Mouse (Mus musculus) CH12.LX (cell line): Measurements from ENCODE around the gene Mical3. TPM values are rescaled to one million over a fixed set of nuclear protein-coding genes. Genes with fewer than 3 reads are reported as not detected.

Source experiments
- DNase-seq: peaks from one replicate; pipeline ENCODE4 v3.0.0-alpha.2; 2013; ENCODE audit errors: extremely low read depth
- H3K27ac ChIP-seq: 2 replicates; pipeline ENCODE4 v1.5.1; 2012; ENCODE audit warnings: low read depth, mild to moderate bottlenecking, control low read depth, moderate library complexity; ENCODE audit not compliant: insufficient read depth
- H3K27me3 ChIP-seq: replicated peaks from 2 replicates; pipeline ENCODE3; 2012; ENCODE audit warnings: inconsistent platforms
- H3K36me3 ChIP-seq, 2 experiments: replicated peaks in 1 of 2; 2 replicates each; pipeline versions ENCODE3 to v1.6.1; 2012; ENCODE audit warnings: inconsistent platforms in 1 of 2, low read length in 1 of 2, mild to moderate bottlenecking in 1 of 2, mixed read lengths in 1 of 2, moderate library complexity in 1 of 2; ENCODE audit not compliant: control insufficient read depth in 1 of 2, insufficient read depth in 1 of 2
- H3K4me1 ChIP-seq, 2 experiments: 2 replicates each; pipeline ENCODE4 v1.6.1; 2012; ENCODE audit warnings: inconsistent platforms in 1 of 2, moderate library complexity in 1 of 2; ENCODE audit not compliant: insufficient read depth in 2 of 2, control insufficient read depth in 1 of 2
- H3K4me2 ChIP-seq: 2 replicates; pipeline ENCODE4 v1.6.1; 2012; ENCODE audit warnings: low read depth, mild to moderate bottlenecking, control low read depth; ENCODE audit not compliant: poor library complexity, insufficient read depth, severe bottlenecking
- H3K4me3 ChIP-seq, 3 experiments: fragments of 150-350 bp in 1 of 3; sonication (generic) in 1 of 3; replicated peaks in 1 of 3; 2 replicates each; pipeline versions ENCODE3 to v1.5.1; 2011 to 2012; ENCODE audit warnings: low read depth in 2 of 3, low read length in 2 of 3, mild to moderate bottlenecking in 2 of 3, moderate library complexity in 2 of 3, control low read depth in 1 of 3, improper control_type of control experiment in 1 of 3, inconsistent platforms in 1 of 3, mixed read lengths in 1 of 3; ENCODE audit not compliant: poor library complexity in 1 of 3
- H3K79me2 ChIP-seq: replicated peaks from 2 replicates; pipeline ENCODE4 v1.6.1; 2012; ENCODE audit warnings: mild to moderate bottlenecking, moderate library complexity; ENCODE audit not compliant: control insufficient read depth, poor library complexity, insufficient read depth, severe bottlenecking; ENCODE audit errors: extremely low read depth
- H3K9ac ChIP-seq: 2 replicates; pipeline ENCODE4 v1.6.1; 2012; ENCODE audit warnings: low read depth, mild to moderate bottlenecking, control low read depth, moderate library complexity; ENCODE audit not compliant: insufficient read depth
- H3K9me3 ChIP-seq: replicated peaks from 2 replicates; pipeline ENCODE3; 2012; ENCODE audit warnings: low read length, inconsistent platforms, mixed read lengths
- BHLHE40 ChIP-seq: IDR thresholded peaks from 2 replicates; pipeline ENCODE4 v1.6.1; 2011; ENCODE audit warnings: mild to moderate bottlenecking, low read depth, low read length, improper control_type of control experiment
- CHD1 ChIP-seq: IDR thresholded peaks from 2 replicates; pipeline ENCODE4 v1.6.1; 2012; ENCODE audit warnings: low read depth, low read length, improper control_type of control experiment, inconsistent platforms
- CHD2 ChIP-seq: IDR thresholded peaks from 2 replicates; pipeline ENCODE4 v1.6.1; 2011; ENCODE audit warnings: low read length, improper control_type of control experiment
- CTCF ChIP-seq, 2 experiments: IDR thresholded peaks in 1 of 2; conservative IDR thresholded peaks in 1 of 2; 2 replicates each; pipeline ENCODE4 v1.5.1; 2011 to 2012; ENCODE audit warnings: low read depth in 2 of 2, low read length in 2 of 2, improper control_type of control experiment in 1 of 2, inconsistent platforms in 1 of 2, mild to moderate bottlenecking in 1 of 2, moderate library complexity in 1 of 2
- E2F4 ChIP-seq: IDR thresholded peaks from 2 replicates; pipeline ENCODE4 v1.6.1; 2011; ENCODE audit warnings: low read depth, low read length, improper control_type of control experiment; ENCODE audit not compliant: insufficient replicate concordance
- ELF1 ChIP-seq: IDR thresholded peaks from 2 replicates; pipeline ENCODE4 v1.6.1; 2014; ENCODE audit warnings: low read depth, mild to moderate bottlenecking, inconsistent platforms, low read length, improper control_type of control experiment
- EP300 ChIP-seq: IDR thresholded peaks from 2 replicates; pipeline ENCODE4 v1.6.1; 2011; ENCODE audit warnings: low read length, improper control_type of control experiment
- ETS1 ChIP-seq: conservative IDR thresholded peaks from 2 replicates; pipeline ENCODE4 v1.6.1; 2012; ENCODE audit warnings: low read depth, mild to moderate bottlenecking, inconsistent platforms, low read length, improper control_type of control experiment, moderate library complexity
- GABPA ChIP-seq: IDR thresholded peaks from 2 replicates; pipeline ENCODE4 v1.6.1; 2012; ENCODE audit warnings: low read depth, low read length, improper control_type of control experiment, inconsistent platforms; ENCODE audit not compliant: insufficient replicate concordance
- HCFC1 ChIP-seq: IDR thresholded peaks from 2 replicates; pipeline ENCODE4 v1.6.1; 2012; ENCODE audit warnings: low read depth, mild to moderate bottlenecking, inconsistent platforms, low read length, improper control_type of control experiment
- IRF4 ChIP-seq: IDR thresholded peaks from 2 replicates; pipeline ENCODE4 v1.6.1; 2014; ENCODE audit warnings: low read depth, mild to moderate bottlenecking, inconsistent platforms, low read length, improper control_type of control experiment
- JUN ChIP-seq: IDR thresholded peaks from 2 replicates; pipeline ENCODE4 v1.6.1; 2011; ENCODE audit warnings: low read depth, mild to moderate bottlenecking, low read length, improper control_type of control experiment, moderate library complexity; ENCODE audit not compliant: insufficient read depth
- JUND ChIP-seq: conservative IDR thresholded peaks from 2 replicates; pipeline ENCODE4 v1.6.1; 2011; ENCODE audit warnings: low read depth, low read length, improper control_type of control experiment
- KAT2A ChIP-seq: IDR thresholded peaks from 2 replicates; pipeline ENCODE4 v1.6.1; 2012; ENCODE audit warnings: low read length, improper control_type of control experiment, inconsistent platforms; ENCODE audit not compliant: insufficient replicate concordance
- MAFK ChIP-seq: IDR thresholded peaks from 2 replicates; pipeline ENCODE4 v1.6.1; 2011; ENCODE audit warnings: low read length, improper control_type of control experiment; ENCODE audit not compliant: insufficient replicate concordance
- MAX ChIP-seq: IDR thresholded peaks from 2 replicates; pipeline ENCODE4 v1.6.1; 2011; ENCODE audit warnings: low read length, improper control_type of control experiment
- MEF2A ChIP-seq: IDR thresholded peaks from 2 replicates; pipeline ENCODE4 v1.6.1; 2014; ENCODE audit warnings: low read depth, mild to moderate bottlenecking, inconsistent platforms, low read length, improper control_type of control experiment, borderline replicate concordance
- MXI1 ChIP-seq: IDR thresholded peaks from 2 replicates; pipeline ENCODE4 v1.6.1; 2011; ENCODE audit warnings: mild to moderate bottlenecking, low read depth, low read length, improper control_type of control experiment
- NELFE ChIP-seq: IDR thresholded peaks from 2 replicates; pipeline ENCODE4 v1.6.1; 2011; ENCODE audit warnings: low read depth, low read length, improper control_type of control experiment
- PAX5 ChIP-seq: IDR thresholded peaks from 2 replicates; pipeline ENCODE4 v1.6.1; 2012; ENCODE audit warnings: low read length, inconsistent platforms, mixed read lengths
- POLR2A ChIP-seq: IDR thresholded peaks from 2 replicates; pipeline ENCODE4 v1.6.1; 2011; ENCODE audit warnings: low read depth, mild to moderate bottlenecking, improper control_type of control experiment, low read length
- POLR2AphosphoS2 ChIP-seq: IDR thresholded peaks from 2 replicates; pipeline ENCODE4 v1.6.1; 2011; ENCODE audit warnings: low read depth, low read length, improper control_type of control experiment
- SIN3A ChIP-seq: IDR thresholded peaks from 2 replicates; pipeline ENCODE4 v1.6.1; 2012; ENCODE audit warnings: low read length, improper control_type of control experiment, inconsistent platforms
- TBP ChIP-seq: conservative IDR thresholded peaks from 2 replicates; pipeline ENCODE4 v1.6.1; 2011; ENCODE audit warnings: low read depth, low read length, improper control_type of control experiment
- UBTF ChIP-seq: IDR thresholded peaks from 2 replicates; pipeline ENCODE4 v1.6.1; 2012; ENCODE audit warnings: low read depth, mild to moderate bottlenecking, inconsistent platforms, low read length, improper control_type of control experiment, moderate library complexity
- USF2 ChIP-seq: conservative IDR thresholded peaks from 2 replicates; pipeline ENCODE4 v1.6.1; 2011; ENCODE audit warnings: low read depth, low read length, improper control_type of control experiment
- ZC3H11A ChIP-seq: IDR thresholded peaks from 2 replicates; pipeline ENCODE4 v1.6.1; 2012; ENCODE audit warnings: low read depth, mild to moderate bottlenecking, inconsistent platforms, low read length, improper control_type of control experiment
- dilution Hi-C: fragments of 300-500 bp; cut with MboI; formaldehyde crosslinking; loops from 2 replicates; pipeline ENCODE4 v1.14.3; 2020; ENCODE audit warnings: low sequenced_read_pairs; ENCODE audit not compliant: extremely low pct_unique_long_range_greater_than_20kb, extremely low pct_ligation_motif_present
- in situ Hi-C: fragments of 300-500 bp; cut with MboI; formaldehyde crosslinking; loops from 3 replicates; pipeline ENCODE4 v1.14.3; 2019; ENCODE audit warnings: low sequenced_read_pairs, low pct_ligation_motif_present, low pct_unique_long_range_greater_than_20kb, mixed read lengths
- polyA plus RNA-seq: library from polyadenylated mRNA; unstranded; fragments of >175 nt; gene quantifications from 2 replicates; pipeline ENCODE4 v1.2.1, GENCODE M21; 2012; ENCODE audit warnings: low read depth; ENCODE audit not compliant: insufficient read length
- total RNA-seq, 2 experiments: library from RNA; depleted of rRNA; stranded (reverse); fragments of 300-350 nt in 1 of 2; fragments of >200 nt in 1 of 2; gene quantifications; 2 replicates each; pipeline ENCODE4 v1.2.3; 2012 to 2014

Mical3 gene
- total and polyA plus RNA-seq, 3 experiments = 10.2 to 56.3 (median 26.8) TPM

- in situ Hi-C loops = no loop called here
- Histone ChIP-seq H3K4me1 (peaks cover 5 to 10% of the 10 kb centered on the region in 2 experiments; a peak in 3 of 4 replicates), H3K4me3 (no peak overlapping the region), H3K27me3 (no peaks in the 10 kb centered on the region), H3K36me3 (no peaks in the 10 kb centered on the region), H3K4me2 (no peak overlapping the region), H3K27ac (no peak overlapping the region), H3K9me3 (no peaks in the 10 kb centered on the region), H3K9ac (no peak overlapping the region), H3K79me2 (no peaks in the 10 kb centered on the region)
- TF ChIP-seq KAT2A (no peak), E2F4 (no peak), ZC3H11A (no peak), USF2 (no peak), PAX5 (no peak), CHD2 (no peak), TBP (no peak), ETS1 (no peak), POLR2AphosphoS2 (no peak), NELFE (no peak), JUN (no peak), MEF2A (no peak), ELF1 (no peak), HCFC1 (no peak), JUND (no peak), GABPA (no peak), CHD1 (no peak), BHLHE40 (no peak), MAX (no peak), MXI1 (no peak)
- no peak for DNase-seq
- dilution Hi-C loops = no loop called here
These were observed 31.8 kb upstream of the Mical3 start for GRCm38 (mm10) chr6:121162616-121163015.

- in situ Hi-C loops (no loop called here), dilution Hi-C loops (no loop called here)
- Histone ChIP-seq H3K27ac (no peak overlapping the region), H3K4me3 (no peak overlapping the region), H3K27me3 (no peaks in the 10 kb centered on the region), H3K9me3 (no peaks in the 10 kb centered on the region), H3K79me2 (no peaks in the 10 kb centered on the region), H3K36me3 (no peaks in the 10 kb centered on the region), H3K9ac (no peak overlapping the region), H3K4me2 (no peak overlapping the region), H3K4me1 (peaks cover 5 to 7% of the 10 kb centered on the region in 2 experiments; a peak in 3 of 4 replicates)
- DNase-seq = no peak
- TF ChIP-seq USF2 (no peak), MAX (no peak), EP300 (no peak), POLR2A (no peak), CTCF (conservative IDR thresholded peaks at IDR 0.05 in 1 of 2, IDR thresholded peaks at IDR 0.05 in 1 of 2; ENCODE audit: low read depth in 2 of 2, low read length in 2 of 2) (no peak), TBP (no peak), MAFK (no peak), IRF4 (no peak), UBTF (no peak), CHD2 (no peak), MEF2A (no peak), CHD1 (no peak), KAT2A (no peak), PAX5 (no peak), JUN (no peak), POLR2AphosphoS2 (no peak), SIN3A (no peak)
These were observed 29.3 kb upstream of the Mical3 start for GRCm38 (mm10) chr6:121160126-121160525.
